Mouse (Mus musculus) lung, adult 2 months (tissue): ENCODE results near the gene Manbal.

Experiments
- CTCF ChIP-seq: fragments of 200-500 bp; IDR thresholded peaks from 2 replicates; pipeline ENCODE4 v1.5.1; 2011; ENCODE audit warnings: mild to moderate bottlenecking, low read length, control low read depth; ENCODE audit not compliant: insufficient read depth
- POLR2A ChIP-seq: fragments of 200-500 bp; IDR thresholded peaks from 2 replicates; pipeline ENCODE4 v1.6.1; 2011; ENCODE audit warnings: low read depth, mild to moderate bottlenecking, control low read depth, low read length, borderline replicate concordance; ENCODE audit errors: extremely low read depth

- TF ChIP-seq CTCF (no peak), POLR2A (no peak)
Observed at GRCm38 (mm10) chr2:157347361-157348159, 19.8 kb upstream of the Manbal start, which contains the start of gene Ghrh.
